Mouse (Mus musculus) midbrain, postnatal 0 days (tissue): ENCODE measurements around the gene Tm4sf20. TPM values are rescaled to one million over a fixed set of nuclear protein-coding genes. Genes with fewer than 3 reads are reported as not detected.
A peak's percentile ranks its signal among the peaks of the same experiment; 100 is the strongest.

ENCODE experiments used
- ATAC-seq: fragments of 200-750 bp; cut with Nextera tagmentation; 2 replicates; pipeline ENCODE4 v1.8.0; 2017; ENCODE audit warnings: moderate number of reproducible peaks, mild to moderate bottlenecking, moderate TSS enrichment, moderate library complexity; ENCODE audit not compliant: low FRiP score
- DNase-seq: peaks from one replicate; pipeline ENCODE4 v3.0.0-alpha.2; 2015; ENCODE audit warnings: low spot score
- H3K27ac ChIP-seq: fragments of 300-500 bp; sonication (generic); 2 replicates; pipeline ENCODE4 v1.5.1; 2014; ENCODE audit warnings: low read depth, mild to moderate bottlenecking, low read length, mixed read lengths
- H3K27me3 ChIP-seq: fragments of 300-500 bp; sonication (generic); 2 replicates; pipeline ENCODE4 v1.6.1; 2014; ENCODE audit warnings: low read length, control low read depth, mixed read lengths; ENCODE audit not compliant: insufficient read depth
- H3K36me3 ChIP-seq: fragments of 300-500 bp; sonication (generic); 2 replicates; pipeline ENCODE4 v1.6.1; 2014; ENCODE audit warnings: low read length, control low read depth, mixed read lengths; ENCODE audit not compliant: insufficient read depth
- H3K4me1 ChIP-seq: fragments of 300-500 bp; sonication (generic); 2 replicates; pipeline ENCODE4 v1.6.1; 2014; ENCODE audit warnings: mild to moderate bottlenecking, control low read depth, antibody characterized with exemption, low read length, mixed read lengths; ENCODE audit not compliant: insufficient read depth
- H3K4me2 ChIP-seq: fragments of 300-500 bp; sonication (generic); 2 replicates; pipeline ENCODE4 v1.6.1; 2014; ENCODE audit warnings: low read depth, mild to moderate bottlenecking, low read length, mixed read lengths; ENCODE audit not compliant: poor library complexity, severe bottlenecking
- H3K4me3 ChIP-seq: fragments of 300-500 bp; sonication (generic); 2 replicates; pipeline ENCODE4 v1.5.1; 2014; ENCODE audit warnings: low read depth, mild to moderate bottlenecking, low read length, moderate library complexity
- H3K9ac ChIP-seq: fragments of 300-500 bp; sonication (generic); replicated peaks from 2 replicates; pipeline ENCODE4 v1.6.1; 2014; ENCODE audit warnings: mild to moderate bottlenecking, low read length, moderate library complexity, mixed read lengths; ENCODE audit not compliant: poor library complexity, severe bottlenecking
- H3K9me3 ChIP-seq: fragments of 300-500 bp; sonication (generic); 2 replicates; pipeline ENCODE4 v1.6.1; 2016; ENCODE audit warnings: low read length, control low read depth
- CTCF ChIP-seq: IDR thresholded peaks from 2 replicates; pipeline ENCODE4 v1.5.1; 2016; ENCODE audit warnings: antibody characterized with exemption, mild to moderate bottlenecking
- WGBS: fragments of 180-500 bp; shearing (Covaris S2); extraction: QIAGEN DNeasy Blood & Tissue Kit; methylation state at CpG from one replicate; pipeline ENCODE4 v1.1.7; 2014; 5-methylcytosine and 5-hydroxymethylcytosine counted together
- polyA plus RNA-seq: library from polyadenylated mRNA; unstranded; fragments of >200 nt; fragmentation: Nextera tagmentation; extraction: Ambion mirVana; gene quantifications from 2 replicates; pipeline ENCODE4 v1.2.1, GENCODE M21; 2015
- total RNA-seq: library from RNA; depleted of rRNA; stranded (reverse); fragments of >200 nt; gene quantifications from 2 replicates; pipeline ENCODE4 v1.2.3, GENCODE M21; 2014

Tm4sf20 gene
- total and polyA plus RNA-seq, 2 experiments from 2014 or later: not detected

- no peak for ATAC-seq
- Histone ChIP-seq H3K4me3 (no peak overlapping the region), H3K9me3 (no peaks in the 10 kb centered on the region), H3K4me1 (no peaks in the 10 kb centered on the region), H3K27ac (no peak overlapping the region), H3K27me3 (no peaks in the 10 kb centered on the region; the same call in 1 of the 2 replicates), H3K36me3 (no peaks in the 10 kb centered on the region), H3K9ac (no peak overlapping the region), H3K4me2 (no peak overlapping the region)
- WGBS: 88% methylated on average over 1 of the region's 1 CpGs
- no peak for TF ChIP-seq CTCF
- no peak for DNase-seq
These were observed 35.8 kb upstream of the Tm4sf20 start for GRCm38 (mm10) chr1:82804059-82804458.

DNA sequence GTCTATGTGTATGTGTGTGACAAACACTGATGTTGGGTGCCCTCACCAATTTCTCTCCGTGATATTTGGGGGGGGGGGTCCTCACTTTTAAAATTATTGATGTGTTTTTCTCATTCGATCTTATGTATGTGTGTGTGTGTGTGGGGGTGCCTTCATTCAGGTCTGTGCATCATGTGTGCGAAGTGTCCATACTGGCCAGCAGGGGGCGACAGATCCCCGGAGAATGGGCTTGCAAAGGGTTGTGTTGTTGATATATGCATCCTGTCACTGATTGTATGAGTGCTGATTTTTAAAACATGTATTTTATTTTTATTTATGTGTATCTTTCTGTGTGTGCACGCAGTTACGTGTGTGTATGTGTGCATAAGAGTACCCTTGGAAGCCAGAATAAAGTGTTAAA lies 35.3 kb upstream of the Tm4sf20 start:
- no peak overlapping the region for H3K27ac ChIP-seq
- H3K4me1 ChIP-seq: no peaks in the 10 kb centered on the region
- no peaks in the 10 kb centered on the region for H3K36me3 ChIP-seq
- H3K9me3 ChIP-seq: no peaks in the 10 kb centered on the region
- H3K9ac ChIP-seq: no peak overlapping the region
- DNase-seq: no peak
- H3K4me2 ChIP-seq: no peak overlapping the region
- no peaks in the 10 kb centered on the region; the same call in 1 of the 2 replicates for H3K27me3 ChIP-seq
- ATAC-seq: no peak
- 76% methylated on average over 7 of the region's 7 CpGs for WGBS
- no peak overlapping the region for H3K4me3 ChIP-seq
- peak; percentile 65 for TF ChIP-seq CTCF

DNA sequence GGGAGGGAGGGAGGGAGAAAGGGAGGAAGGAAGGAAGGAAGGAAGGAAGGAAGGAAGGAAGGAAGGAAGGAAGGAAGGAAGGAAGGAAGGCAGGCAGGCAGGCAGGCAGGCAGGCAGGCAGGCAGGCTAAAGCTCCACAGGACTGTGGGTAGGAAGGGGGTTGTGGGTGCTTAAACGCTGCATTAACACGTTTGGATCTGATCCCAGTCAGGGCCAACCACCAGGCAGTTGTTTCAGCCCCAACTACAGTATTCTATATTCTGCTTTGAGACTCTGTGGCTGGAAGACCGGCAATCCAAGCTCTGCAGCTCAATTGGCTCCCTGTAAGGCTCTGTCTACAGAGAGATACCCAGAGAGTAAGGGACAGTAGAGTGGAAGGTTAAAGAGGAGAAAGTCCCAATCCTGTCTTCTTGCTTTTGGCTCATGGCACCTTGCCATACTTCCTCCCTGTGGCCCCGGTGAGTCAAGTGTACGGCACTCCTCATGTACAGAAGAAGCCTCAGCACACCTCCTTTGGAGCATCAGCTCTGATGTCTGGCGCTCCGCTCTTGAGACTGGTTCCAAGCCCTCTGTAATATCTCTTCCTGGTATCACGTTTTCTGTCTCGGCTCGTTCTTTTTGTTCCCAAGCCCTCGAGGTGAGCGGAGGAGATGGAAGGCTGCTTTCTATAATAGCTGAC lies 33.0 kb upstream of the Tm4sf20 start:
- Histone ChIP-seq H3K9me3 (no peaks in the 10 kb centered on the region), H3K4me1 (no peaks in the 10 kb centered on the region), H3K9ac (no peak overlapping the region), H3K27me3 (no peaks in the 10 kb centered on the region; the same call in 1 of the 2 replicates), H3K36me3 (no peaks in the 10 kb centered on the region), H3K4me3 (no peak overlapping the region), H3K4me2 (no peak overlapping the region), H3K27ac (no peak overlapping the region)
- no peak for ATAC-seq
- no peak for DNase-seq
- TF ChIP-seq CTCF: no peak
- WGBS: 73% methylated on average over 12 of the region's 12 CpGs

- Histone ChIP-seq H3K9me3 (no peaks in the 10 kb centered on the region), H3K9ac (no peak overlapping the region), H3K27me3 (no peaks in the 10 kb centered on the region; the same call in 1 of the 2 replicates), H3K4me3 (no peak overlapping the region), H3K4me1 (no peaks in the 10 kb centered on the region), H3K36me3 (no peaks in the 10 kb centered on the region), H3K4me2 (no peak overlapping the region), H3K27ac (no peak overlapping the region)
- DNase-seq (no peak), ATAC-seq (no peak)
- 80% methylated on average over 4 of the region's 4 CpGs for WGBS
- TF ChIP-seq CTCF: no peak
These were observed 30.7 kb upstream of the Tm4sf20 start for GRCm38 (mm10) chr1:82798922-82799321.

- Histone ChIP-seq H3K4me3 (no peak overlapping the region), H3K9me3 (no peaks in the 10 kb centered on the region), H3K4me2 (no peak overlapping the region), H3K4me1 (no peaks in the 10 kb centered on the region), H3K9ac (no peak overlapping the region), H3K27me3 (no peaks in the 10 kb centered on the region; the same call in 1 of the 2 replicates), H3K36me3 (no peaks in the 10 kb centered on the region), H3K27ac (no peak overlapping the region)
- WGBS: 49% methylated on average over 5 of the region's 5 CpGs
- no peak for TF ChIP-seq CTCF
- ATAC-seq (no peak), DNase-seq (no peak)
These were observed 30.0 kb upstream of the Tm4sf20 start for GRCm38 (mm10) chr1:82798304-82798703.

GRCm38 (mm10) chr1:82797088-82797487 lies 28.8 kb upstream of the Tm4sf20 start:
- Histone ChIP-seq H3K27ac (no peak overlapping the region), H3K27me3 (no peaks in the 10 kb centered on the region; the same call in 1 of the 2 replicates), H3K36me3 (no peaks in the 10 kb centered on the region), H3K4me3 (no peak overlapping the region), H3K9ac (no peak overlapping the region), H3K4me2 (no peak overlapping the region), H3K9me3 (no peaks in the 10 kb centered on the region), H3K4me1 (no peaks in the 10 kb centered on the region)
- no peak for TF ChIP-seq CTCF
- DNase-seq (no peak), ATAC-seq (no peak)
- WGBS: 98% methylated on average over 4 of the region's 4 CpGs
